ENCODE assay signal across 9 mouse cellular contexts in genomic region chr5:102054511-102055093, GRCm38 (mm10). TPM values are rescaled to one million over a fixed set of nuclear protein-coding genes. Genes with fewer than 3 reads are reported as not detected.
DNase-seq lines count a peak whose midpoint lies in the region; ATAC-seq and TF ChIP-seq lines count a peak whose summit lies in the region.
"Had no signal": no experiment of that assay in that cellular context is flagged by ENCODE, and none has a peak within 500 bp of the region (broad histone marks: within the 10 kb centered on the region; RNA-seq: fewer than 3 reads in every experiment).

No protein-coding gene starts in this region.

- peaks cover 8% of the 10 kb centered on the region for H3K4me1 ChIP-seq in forebrain, embryonic 14.5 days (ENCODE audit: control insufficient read depth, insufficient read depth, low read length)
- H3K4me1 ChIP-seq in forebrain, embryonic 15.5 days, result peaks cover 18% of the 10 kb centered on the region
- peaks cover 6% of the 10 kb centered on the region; the same call in 1 of the 2 replicates for H3K4me1 ChIP-seq in stomach, postnatal 0 days (replicated peaks; ENCODE audit: control insufficient read depth, insufficient read depth)

- H3K4me3 ChIP-seq in forebrain, embryonic 14.5 days (ENCODE audit: low read depth, low read length), result no peak overlapping the region
- no peak overlapping the region for H3K4me3 ChIP-seq in forebrain, embryonic 15.5 days
- H3K4me3 ChIP-seq in stomach, postnatal 0 days (ENCODE audit: low read depth, low read length), result no peak overlapping the region
- H3K4me3 ChIP-seq: midbrain, embryonic 13.5 days had no signal

- 87% methylated on average over 11 of the region's 11 CpGs for WGBS in forebrain, embryonic 14.5 days
- WGBS in forebrain, embryonic 15.5 days, result 83% methylated on average over 11 of the region's 11 CpGs
- 58% methylated on average over 11 of the region's 11 CpGs for WGBS in stomach, postnatal 0 days

- DNase-seq in forebrain, embryonic 14.5 days (ENCODE audit: low spot score), result no peak
- DNase-seq in ovary, postnatal 36 days (ENCODE audit: low spot score), result peak; percentile 33
- DNase-seq in ovary, postnatal 14 days (ENCODE audit: low spot score), result no peak
- DNase-seq in kidney, postnatal 25 days, result peak; percentile 73 to 87
- no peak for DNase-seq in stomach, postnatal 0 days (ENCODE audit: low spot score)
- no peak for DNase-seq in cerebellum, postnatal 25 days
- DNase-seq in layer of hippocampus, postnatal 10 days (ENCODE audit: low spot score in 2 of 2), result no peak

- no peak overlapping the region for H3K9ac ChIP-seq in forebrain, embryonic 14.5 days (ENCODE audit: low read length)
- H3K9ac ChIP-seq in forebrain, embryonic 15.5 days (replicated peaks), result no peak overlapping the region
- no peak overlapping the region for H3K9ac ChIP-seq in stomach, postnatal 0 days (ENCODE audit: low read length)
- H3K9ac ChIP-seq: midbrain, embryonic 13.5 days had no signal

- 0 out of 2 replicates have a peak, but pooled peaks have one; percentile 15 for ATAC-seq in forebrain, embryonic 14.5 days
- ATAC-seq in forebrain, embryonic 15.5 days (replicated peaks), result no peak
- 0 out of 2 replicates have a peak, but pooled peaks have one; percentile 15 for ATAC-seq in stomach, postnatal 0 days (ENCODE audit: low FRiP score, low TSS enrichment)

- TF ChIP-seq EP300 in stomach, postnatal 0 days (optimal IDR thresholded peaks at IDR 0.05), result no peak

- H3K4me2 ChIP-seq in forebrain, embryonic 14.5 days (ENCODE audit: low read length), result no peak overlapping the region
- no peak overlapping the region for H3K4me2 ChIP-seq in forebrain, embryonic 15.5 days (replicated peaks)
- no peak overlapping the region for H3K4me2 ChIP-seq in stomach, postnatal 0 days (replicated peaks; ENCODE audit: low read depth)
- H3K4me2 ChIP-seq: midbrain, embryonic 13.5 days had no signal

- no peaks in the 10 kb centered on the region for H3K27me3 ChIP-seq in forebrain, embryonic 14.5 days (replicated peaks; ENCODE audit: control insufficient read depth, insufficient read depth, low read length)
- H3K27me3 ChIP-seq in forebrain, embryonic 15.5 days, result no peaks in the 10 kb centered on the region
- no peaks in the 10 kb centered on the region for H3K27me3 ChIP-seq in stomach, postnatal 0 days (ENCODE audit: control insufficient read depth, insufficient read depth, low read length)
- H3K27me3 ChIP-seq: midbrain, embryonic 13.5 days had no signal

- H3K9me3 ChIP-seq in forebrain, embryonic 14.5 days (replicated peaks; ENCODE audit: control insufficient read depth, low read length), result no peaks in the 10 kb centered on the region
- no peaks in the 10 kb centered on the region for H3K9me3 ChIP-seq in forebrain, embryonic 15.5 days
- no peaks in the 10 kb centered on the region for H3K9me3 ChIP-seq in stomach, postnatal 0 days (ENCODE audit: control insufficient read depth, low read length)
- H3K9me3 ChIP-seq: midbrain, embryonic 13.5 days had no signal

- no peak overlapping the region for H3K27ac ChIP-seq in forebrain, embryonic 14.5 days (ENCODE audit: low read depth, low read length)
- H3K27ac ChIP-seq in forebrain, embryonic 15.5 days (replicated peaks), result no peak overlapping the region
- H3K27ac ChIP-seq in stomach, postnatal 0 days (replicated peaks), result peak overlapping the region; percentile 24; the same call in 1 of the 2 replicates
- H3K27ac ChIP-seq: midbrain, embryonic 13.5 days had no signal

- no peaks in the 10 kb centered on the region for H3K36me3 ChIP-seq in forebrain, embryonic 14.5 days (ENCODE audit: control insufficient read depth, insufficient read depth, low read length)
- no peaks in the 10 kb centered on the region for H3K36me3 ChIP-seq in forebrain, embryonic 15.5 days
- H3K36me3 ChIP-seq in stomach, postnatal 0 days (ENCODE audit: control insufficient read depth, insufficient read depth, low read length), result no peaks in the 10 kb centered on the region

- no peak for TF ChIP-seq CTCF in stomach, postnatal 0 days (IDR thresholded peaks at IDR 0.05; ENCODE audit: low read depth)

RNA-seq across cellular contexts. Expression of gene Wdfy3, which starts 15.1 kb away (rescaled TPM):
- polyA plus RNA-seq in forebrain, embryonic 14.5 days (2014; fragmentation: Nextera tagmentation; extraction: Ambion mirVana), result 15.3 and 22.6 TPM in 2 replicates
- 26.2 and 26.3 TPM in 2 replicates for polyA plus RNA-seq in forebrain, embryonic 15.5 days (2015; fragmentation: Nextera tagmentation; extraction: Ambion mirVana)
- 4.9 and 5.4 TPM in 2 replicates for polyA plus RNA-seq in stomach, postnatal 0 days (2015; fragmentation: Nextera tagmentation; extraction: Ambion mirVana)
- total RNA-seq in layer of hippocampus, postnatal 10 days (2021), result 100 to 1,000 TPM; 105 to 106 TPM

Comparison
In these comparisons a context has a peak if more than half of its experiments do, and no peak if none do; other contexts are left out.
1. DNase-seq: peak in ovary, postnatal 36 days (single experiment) and kidney, postnatal 25 days (2 of 2); none in forebrain, embryonic 14.5 days (single experiment), ovary, postnatal 14 days (single experiment), stomach, postnatal 0 days (single experiment), cerebellum, postnatal 25 days (0 of 2) and layer of hippocampus, postnatal 10 days (0 of 2).